Mouse (Mus musculus) lung, adult 2 months (tissue): ENCODE data around the gene Guca1a. TPM values are rescaled to one million over a fixed set of nuclear protein-coding genes. Genes with fewer than 3 reads are reported as not detected.
"Not testable (repeated sequence)": the region's sequence is repeated elsewhere in the genome, so short reads cannot be mapped to it uniquely, and the experiment has no call there.

Experiments used
- DNase-seq: peaks from one replicate; pipeline ENCODE4 v3.0.0; 2022
- H3K4me1 ChIP-seq: fragments of 200-500 bp; 2 replicates; pipeline ENCODE4 v1.6.1; 2011; ENCODE audit warnings: low read length; ENCODE audit not compliant: control insufficient read depth, insufficient read depth
- H3K4me3 ChIP-seq: fragments of 200-500 bp; replicated peaks from 2 replicates; pipeline ENCODE3; 2011; ENCODE audit warnings: low read depth, mild to moderate bottlenecking, control low read depth, low read length; ENCODE audit errors: extremely low read depth
- CTCF ChIP-seq: fragments of 200-500 bp; IDR thresholded peaks from 2 replicates; pipeline ENCODE4 v1.5.1; 2011; ENCODE audit warnings: mild to moderate bottlenecking, low read length, control low read depth; ENCODE audit not compliant: insufficient read depth
- POLR2A ChIP-seq: fragments of 200-500 bp; IDR thresholded peaks from 2 replicates; pipeline ENCODE4 v1.6.1; 2011; ENCODE audit warnings: low read depth, mild to moderate bottlenecking, control low read depth, low read length, borderline replicate concordance; ENCODE audit errors: extremely low read depth
- WGBS: fragments of 180-500 bp; shearing (Covaris S2); methylation state at CpG from one replicate; pipeline ENCODE4 v1.1.7; 2018; 5-methylcytosine and 5-hydroxymethylcytosine counted together
- polyA plus RNA-seq: library from polyadenylated mRNA; depleted of rRNA; stranded (reverse); fragments of >200 nt; gene quantifications from 2 replicates; pipeline ENCODE4 v1.2.3, GENCODE M21; 2012

The Guca1a gene
- polyA plus RNA-seq, 1 experiment = 2.9 TPM

- 86% methylated on average over 3 of the region's 3 CpGs for WGBS
- TF ChIP-seq CTCF = no peak
- TF ChIP-seq POLR2A = no peak
- H3K4me1 ChIP-seq = no peaks in the 10 kb centered on the region
- no peak for DNase-seq
- H3K4me3 ChIP-seq = no peak overlapping the region
Observed at GRCm38 (mm10) chr17:47421566-47421965, 21.2 kb upstream of the Guca1a start.

GRCm38 (mm10) chr17:47420195-47420594 lies 19.8 kb upstream of the Guca1a start:
- TF ChIP-seq CTCF (no peak), POLR2A (no peak)
- Histone ChIP-seq H3K4me3 (no peak overlapping the region), H3K4me1 (no peaks in the 10 kb centered on the region)
- DNase-seq = no peak
- WGBS = 79% methylated on average over 2 of the region's 2 CpGs

GRCm38 (mm10) chr17:47409897-47410861 lies 9.8 kb upstream of the Guca1a start:
- peak; percentile 46 for DNase-seq
- not testable (repeated sequence) for H3K4me1 ChIP-seq, H3K4me3 ChIP-seq
- WGBS = 4% methylated on average over 74 of the region's 74 CpGs

GRCm38 (mm10) chr17:47408558-47408898 lies 8.1 kb upstream of the Guca1a start:
- WGBS = 18% methylated on average over 8 of the region's 8 CpGs
- no peak overlapping the region for H3K4me3 ChIP-seq
- no peaks in the 10 kb centered on the region for H3K4me1 ChIP-seq
- peak; percentile 70 for DNase-seq
- peak; percentile 73 for TF ChIP-seq CTCF
- TF ChIP-seq POLR2A = no peak

GRCm38 (mm10) chr17:47407717-47408557 lies 7.6 kb upstream of the Guca1a start:
- TF ChIP-seq CTCF (no peak), POLR2A (no peak)
- Histone ChIP-seq H3K4me3 (no peak overlapping the region), H3K4me1 (no peaks in the 10 kb centered on the region)
- 58% methylated on average over 10 of the region's 10 CpGs for whole genome bisulfite sequencing
- DNase-seq = no peak

GRCm38 (mm10) chr17:47399091-47399490 lies 1.3 kb downstream of the Guca1a start:
- TF ChIP-seq CTCF (no peak), POLR2A (no peak)
- H3K4me3 ChIP-seq = no peak overlapping the region
- 83% methylated on average over 8 of the region's 8 CpGs for WGBS
- peaks cover 2% of the 10 kb centered on the region; the same call in 1 of the 2 replicates for H3K4me1 ChIP-seq
- DNase-seq = no peak

- peak overlapping the region; percentile 73 for H3K4me3 ChIP-seq
- TF ChIP-seq POLR2A (peak; percentile 13; the same call in 1 of the 2 replicates), CTCF (no peak)
- peak; percentile 60 for DNase-seq
- 2% methylated on average over 20 of the region's 20 CpGs for WGBS
- H3K4me1 ChIP-seq = peaks cover 2% of the 10 kb centered on the region; the same call in 1 of the 2 replicates
Observed at GRCm38 (mm10) chr17:47395376-47395913, 4.9 kb downstream of the Guca1a start.

- peak overlapping the region; percentile 31 for H3K4me3 ChIP-seq
- WGBS = 10% methylated on average over 24 of the region's 24 CpGs
- peak; percentile 7 for DNase-seq
- H3K4me1 ChIP-seq = peaks cover 2% of the 10 kb centered on the region; the same call in 1 of the 2 replicates
- TF ChIP-seq CTCF (no peak), POLR2A (no peak)
Observed at GRCm38 (mm10) chr17:47394223-47394869, 6.0 kb downstream of the Guca1a start.

GRCm38 (mm10) chr17:47386649-47387048 lies 13.7 kb downstream of the Guca1a start:
- TF ChIP-seq CTCF (peak; percentile 81), POLR2A (no peak)
- DNase-seq = peak; percentile 51
- WGBS = 57% methylated on average over 4 of the region's 4 CpGs

More at GRCm38 (mm10) chr17:47386649-47387048, 13.7 kb downstream of the Guca1a start:
- Histone ChIP-seq H3K4me3 (no peak overlapping the region), H3K4me1 (no peaks in the 10 kb centered on the region)
